Mouse (Mus musculus) kidney, postnatal 0 days (tissue): ENCODE data around the gene Gpd2. TPM values are rescaled to one million over a fixed set of nuclear protein-coding genes. Genes with fewer than 3 reads are reported as not detected.

ENCODE experiments used
- ATAC-seq: fragments of 200-750 bp; cut with Nextera tagmentation; replicated peaks from 2 replicates; pipeline ENCODE4 v1.8.0; 2017; ENCODE audit warnings: low read depth, moderate number of reproducible peaks, moderate TSS enrichment, moderate library complexity; ENCODE audit not compliant: low FRiP score
- DNase-seq: peaks from one replicate; pipeline ENCODE4 v3.0.0-alpha.2; 2016; ENCODE audit warnings: low spot score
- H3K27ac ChIP-seq: fragments of 300-500 bp; sonication (generic); 2 replicates; pipeline ENCODE4 v1.5.1; 2014; ENCODE audit warnings: mild to moderate bottlenecking
- H3K27me3 ChIP-seq: fragments of 300-500 bp; sonication (generic); 2 replicates; pipeline ENCODE4 v1.6.1; 2014; ENCODE audit warnings: low read length, mixed read lengths; ENCODE audit not compliant: insufficient read depth
- H3K36me3 ChIP-seq: fragments of 300-500 bp; sonication (generic); 2 replicates; pipeline ENCODE4 v1.6.1; 2014; ENCODE audit warnings: low read length, mixed read lengths; ENCODE audit not compliant: insufficient read depth
- H3K4me1 ChIP-seq: fragments of 300-500 bp; sonication (generic); replicated peaks from 2 replicates; pipeline ENCODE4 v1.6.1; 2014; ENCODE audit warnings: antibody characterized with exemption, low read length, mixed read lengths; ENCODE audit not compliant: insufficient read depth
- H3K4me2 ChIP-seq: fragments of 300-500 bp; sonication (generic); 2 replicates; pipeline ENCODE4 v1.6.1; 2014; ENCODE audit warnings: mild to moderate bottlenecking, low read length, moderate library complexity, mixed read lengths
- H3K4me3 ChIP-seq: fragments of 300-500 bp; sonication (generic); replicated peaks from 2 replicates; pipeline ENCODE4 v1.5.1; 2014; ENCODE audit warnings: low read depth, low read length
- H3K9ac ChIP-seq: fragments of 300-500 bp; sonication (generic); 2 replicates; pipeline ENCODE4 v1.6.1; 2014; ENCODE audit warnings: low read depth, low read length
- H3K9me3 ChIP-seq: fragments of 300-500 bp; sonication (generic); replicated peaks from 2 replicates; pipeline ENCODE4 v1.6.1; 2016; ENCODE audit warnings: low read length, inconsistent platforms, mixed read lengths
- CTCF ChIP-seq: IDR thresholded peaks from 2 replicates; pipeline ENCODE4 v1.5.1; 2016; ENCODE audit warnings: antibody characterized with exemption, low read depth, mild to moderate bottlenecking, moderate library complexity
- WGBS: fragments of 180-500 bp; shearing (Covaris S2); extraction: QIAGEN DNeasy Blood & Tissue Kit; methylation state at CpG from one replicate; pipeline ENCODE4 v1.1.7; 2014; 5-methylcytosine and 5-hydroxymethylcytosine counted together
- polyA plus RNA-seq: library from polyadenylated mRNA; unstranded; fragments of >200 nt; fragmentation: Nextera tagmentation; extraction: Ambion mirVana; gene quantifications from 2 replicates; pipeline ENCODE4 v1.2.1, GENCODE M21; 2015

Gene Gpd2
- polyA plus RNA-seq, 1 experiment from 2014 or later: 11.9 TPM

- Histone ChIP-seq H3K9me3 (no peaks in the 10 kb centered on the region), H3K36me3 (no peaks in the 10 kb centered on the region), H3K4me3 (no peak overlapping the region), H3K27me3 (no peaks in the 10 kb centered on the region), H3K4me1 (no peaks in the 10 kb centered on the region), H3K9ac (no peak overlapping the region), H3K4me2 (no peak overlapping the region), H3K27ac (no peak overlapping the region)
- TF ChIP-seq CTCF: no peak
- DNase-seq: no peak
- ATAC-seq: no peak
- WGBS: 92% methylated on average over 2 of the region's 2 CpGs
Observed at GRCm38 (mm10) chr2:57411551-57411950, 174.1 kb downstream of the Gpd2 start.

GRCm38 (mm10) chr2:57414550-57415160 lies 177.2 kb downstream of the Gpd2 start:
- no peak for ATAC-seq

DNA sequence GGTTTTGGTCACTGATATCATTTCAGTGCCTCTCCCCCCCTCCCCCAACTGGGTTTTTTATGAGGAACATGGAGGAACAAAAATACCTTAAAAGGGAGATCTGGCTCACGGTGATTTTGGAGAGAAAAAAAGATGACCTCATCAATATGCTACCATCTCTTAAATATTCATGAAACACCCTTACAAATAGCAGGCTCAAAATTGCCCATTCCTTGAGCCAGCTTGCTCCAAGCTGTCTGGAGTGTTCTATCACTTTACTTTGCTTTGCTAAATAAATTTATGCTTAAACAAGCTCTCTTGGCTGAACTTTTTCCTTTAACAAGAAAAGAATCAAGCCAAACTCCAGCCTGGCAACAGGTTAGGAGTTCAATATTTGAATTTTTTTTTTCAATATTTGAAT lies 179.3 kb downstream of the Gpd2 start:
- 86% methylated on average over 1 of the region's 1 CpGs for WGBS
- no peaks in the 10 kb centered on the region for H3K4me1 ChIP-seq
- H3K9me3 ChIP-seq: no peaks in the 10 kb centered on the region
- no peak for ATAC-seq
- TF ChIP-seq CTCF: no peak
- no peak overlapping the region for H3K27ac ChIP-seq
- H3K4me3 ChIP-seq: no peak overlapping the region
- no peaks in the 10 kb centered on the region for H3K27me3 ChIP-seq
- no peak overlapping the region for H3K9ac ChIP-seq
- no peak for DNase-seq
- H3K4me2 ChIP-seq: no peak overlapping the region
- H3K36me3 ChIP-seq: no peaks in the 10 kb centered on the region

More at GRCm38 (mm10) chr2:57414550-57415160, 177.2 kb downstream of the Gpd2 start:
- no peaks in the 10 kb centered on the region for H3K36me3 ChIP-seq
- H3K9ac ChIP-seq: no peak overlapping the region
- H3K9me3 ChIP-seq: no peaks in the 10 kb centered on the region
- DNase-seq: no peak
- no peak overlapping the region for H3K4me2 ChIP-seq
- no peak overlapping the region for H3K4me3 ChIP-seq
- no peaks in the 10 kb centered on the region for H3K27me3 ChIP-seq
- WGBS: 88% methylated on average over 9 of the region's 9 CpGs
- H3K4me1 ChIP-seq: no peaks in the 10 kb centered on the region
- H3K27ac ChIP-seq: no peak overlapping the region
- no peak for TF ChIP-seq CTCF

Other genes with a start within 250 kb of the Gpd2 start
- 1.9 and 2.0 TPM in 2 replicates for gene Nr4a2, start 113.6 kb upstream of the Gpd2 start, polyA plus RNA-seq